Mouse (Mus musculus) gastrocnemius, adult 2 months (tissue): ENCODE measurements around the gene Prdm11. TPM values are rescaled to one million over a fixed set of nuclear protein-coding genes. Genes with fewer than 3 reads are reported as not detected.
A peak's percentile ranks its signal among the peaks of the same experiment; 100 is the strongest.

Experiments used
- DNase-seq: peaks from one replicate; pipeline ENCODE4 v3.0.0; 2022
- H3K27ac ChIP-seq: fragments of 200-600 bp; 2 replicates; pipeline ENCODE4 v1.8.1; 2022; ENCODE audit warnings: mild to moderate bottlenecking
- H3K4me3 ChIP-seq: fragments of 200-600 bp; 2 replicates; pipeline ENCODE4 v1.8.1; 2022; ENCODE audit warnings: mild to moderate bottlenecking, moderate library complexity
- CTCF ChIP-seq: fragments of 200-600 bp; IDR thresholded peaks from 2 replicates; pipeline ENCODE4 v1.8.1; 2022; ENCODE audit warnings: antibody characterized with exemption, mild to moderate bottlenecking, moderate library complexity
- intact Hi-C: fragments of 180-260 bp; cut with DNase I; formaldehyde crosslinking; loops from one replicate; pipeline ENCODE4 v1.15.1; 2025
- total RNA-seq, 2 experiments: library from RNA; stranded (reverse); gene quantifications; 2 replicates each; pipeline ENCODE4 v1.2.3; 2021

The Prdm11 gene
- total RNA-seq, 2 experiments from 2014 or later, result 0.77 to 0.81 TPM

DNA sequence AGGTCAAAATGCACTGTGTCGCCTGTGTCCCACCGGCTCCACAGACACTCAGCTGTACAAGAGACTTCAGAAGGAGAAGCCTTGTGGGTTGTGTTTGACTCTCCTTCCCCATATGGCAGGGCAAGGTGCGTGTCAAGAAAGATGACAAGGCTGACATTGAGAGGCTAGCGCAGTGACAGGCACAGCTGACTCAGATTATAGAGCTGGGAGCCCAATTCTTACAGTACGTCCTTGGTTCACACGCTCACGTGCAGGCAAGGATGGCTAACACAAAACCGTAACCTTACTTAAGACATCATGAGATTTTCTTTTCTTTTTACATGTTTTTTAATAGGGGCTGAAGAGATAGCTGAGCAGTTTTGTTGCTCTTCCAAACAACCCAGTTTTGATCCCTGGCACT lies 28.8 kb downstream of the Prdm11 start:
- no peak for DNase-seq
- Histone ChIP-seq H3K4me3 (no peak overlapping the region), H3K27ac (no peak overlapping the region)
- intact Hi-C loops, result no loop called here
- TF ChIP-seq CTCF, result no peak

DNA sequence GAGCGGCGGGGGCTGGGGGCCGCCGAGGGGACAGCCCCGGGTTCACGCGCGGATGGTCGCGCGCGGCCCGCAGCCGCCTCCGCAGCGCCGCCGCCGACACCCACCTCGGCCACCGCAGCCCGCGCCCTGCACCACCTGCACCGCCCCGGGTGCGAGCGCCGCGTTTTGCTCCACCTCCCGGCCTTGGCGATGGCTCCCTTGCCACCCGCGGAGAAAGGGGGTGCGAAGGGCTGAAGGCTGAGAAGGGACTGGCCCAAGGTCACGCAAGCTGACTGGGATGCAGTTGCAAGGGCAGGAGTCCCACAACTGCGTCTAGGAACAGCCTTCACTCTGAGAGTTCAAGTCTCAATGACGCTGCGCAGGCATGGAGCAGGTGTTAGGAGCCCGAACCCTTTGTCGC lies 30.9 kb downstream of the Prdm11 start:
- Histone ChIP-seq H3K27ac (no peak overlapping the region), H3K4me3 (peak overlapping the region; percentile 69)
- intact Hi-C loops, result no loop called here
- DNase-seq, result no peak
- TF ChIP-seq CTCF, result no peak

DNA sequence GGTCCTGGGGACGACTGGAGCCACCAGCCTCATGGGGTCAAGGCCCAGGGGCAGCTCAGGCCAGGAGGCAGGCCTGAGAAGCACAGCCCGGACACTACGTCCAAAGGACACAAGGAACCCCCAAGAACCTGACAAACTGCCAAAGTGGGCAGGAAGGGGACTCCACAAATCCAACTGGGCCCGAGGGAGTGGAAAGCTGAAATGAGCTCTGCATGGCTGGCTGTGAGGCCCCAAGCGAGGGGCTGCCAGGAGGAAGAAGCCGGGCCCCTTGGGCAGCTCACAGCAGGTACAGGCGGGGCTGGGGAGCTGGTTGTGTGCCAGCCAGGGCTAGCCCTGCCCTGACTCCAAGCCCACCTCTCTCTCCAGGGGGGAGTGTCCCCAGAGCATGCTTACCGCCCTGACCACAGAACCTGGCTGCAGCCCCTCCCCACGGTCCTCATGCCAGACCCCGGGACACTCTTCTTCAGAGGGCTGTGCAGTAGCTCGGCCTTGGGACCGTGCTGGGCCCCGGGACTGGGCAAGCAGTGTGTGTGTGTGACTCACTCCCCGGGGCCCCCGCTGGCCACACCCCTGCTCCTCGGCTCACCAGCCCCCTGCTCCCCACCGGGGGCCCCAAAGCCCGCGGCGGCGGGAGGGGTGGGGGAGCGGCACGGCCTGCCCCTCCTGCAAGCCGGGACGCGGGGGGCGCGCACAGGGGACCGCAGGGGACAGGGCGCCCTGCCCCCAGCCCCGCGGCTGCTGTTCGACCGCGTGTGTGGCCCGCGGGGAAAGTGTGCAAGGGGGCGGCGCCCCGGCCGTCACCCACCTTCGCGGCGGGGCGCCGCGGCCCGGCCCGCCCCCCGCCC lies 31.7 kb downstream of the Prdm11 start:
- Histone ChIP-seq H3K4me3 (peak overlapping the region; percentile 69), H3K27ac (no peak overlapping the region)
- peak; percentile 31 for DNase-seq
- TF ChIP-seq CTCF, result no peak
- intact Hi-C loops, result no loop called here

DNA sequence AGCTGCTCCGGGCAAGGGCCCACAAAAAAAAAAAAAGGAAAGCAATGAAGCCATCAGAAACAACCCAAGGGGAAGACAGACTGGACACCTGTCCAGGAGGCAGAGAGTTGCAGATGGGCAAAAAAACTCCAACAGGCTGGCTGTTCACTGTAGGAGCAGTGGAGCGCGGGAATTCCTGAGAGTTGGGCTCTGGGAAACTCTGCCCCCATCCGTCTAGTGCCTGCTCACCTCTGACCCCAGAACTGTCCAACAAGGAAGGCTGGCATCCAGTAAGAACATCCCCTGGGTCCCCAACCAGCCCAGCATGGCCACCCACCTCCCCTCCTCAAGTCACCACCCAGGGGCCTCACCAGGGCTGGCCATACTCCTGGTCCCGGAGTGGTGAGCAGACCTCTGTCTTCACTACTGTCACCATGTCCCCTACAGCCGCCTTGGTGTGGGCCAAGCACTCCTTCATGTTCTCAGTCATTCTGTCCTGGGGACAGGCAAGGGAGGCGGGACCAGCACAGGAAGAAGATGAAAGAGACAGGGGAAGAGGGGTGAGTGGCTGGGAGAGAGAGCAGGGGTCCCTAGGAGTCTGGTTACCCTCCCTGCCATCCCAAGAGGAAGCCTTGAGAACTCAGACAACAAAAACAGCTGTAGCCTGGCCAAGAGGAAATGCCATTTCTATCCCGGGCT lies 32.4 kb downstream of the Prdm11 start:
- no peak for TF ChIP-seq CTCF
- no peak for DNase-seq
- Histone ChIP-seq H3K4me3 (no peak overlapping the region), H3K27ac (no peak overlapping the region)
- intact Hi-C loops, result no loop called here

DNA sequence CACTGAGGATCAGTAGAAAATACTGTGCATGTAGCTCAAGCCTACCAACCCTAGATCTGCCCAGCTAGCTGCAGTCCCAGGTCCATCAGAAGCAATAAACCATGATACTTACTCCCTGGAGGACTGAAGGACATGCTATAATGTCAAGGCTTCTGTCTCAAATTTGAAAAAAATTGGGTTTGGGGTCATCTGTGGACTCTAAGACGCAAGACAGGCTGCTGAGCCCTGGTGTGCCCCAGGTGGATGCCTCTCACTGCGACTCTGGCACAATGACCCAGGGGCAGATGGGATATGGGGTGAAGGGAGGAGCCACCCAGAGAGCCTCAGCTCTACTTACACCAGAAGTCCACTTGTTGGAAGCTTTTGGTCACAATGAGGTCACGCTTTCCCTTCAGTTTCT lies 33.0 kb downstream of the Prdm11 start:
- Histone ChIP-seq H3K4me3 (no peak overlapping the region), H3K27ac (no peak overlapping the region)
- no peak for TF ChIP-seq CTCF
- intact Hi-C loops, result no loop called here
- no peak for DNase-seq

DNA sequence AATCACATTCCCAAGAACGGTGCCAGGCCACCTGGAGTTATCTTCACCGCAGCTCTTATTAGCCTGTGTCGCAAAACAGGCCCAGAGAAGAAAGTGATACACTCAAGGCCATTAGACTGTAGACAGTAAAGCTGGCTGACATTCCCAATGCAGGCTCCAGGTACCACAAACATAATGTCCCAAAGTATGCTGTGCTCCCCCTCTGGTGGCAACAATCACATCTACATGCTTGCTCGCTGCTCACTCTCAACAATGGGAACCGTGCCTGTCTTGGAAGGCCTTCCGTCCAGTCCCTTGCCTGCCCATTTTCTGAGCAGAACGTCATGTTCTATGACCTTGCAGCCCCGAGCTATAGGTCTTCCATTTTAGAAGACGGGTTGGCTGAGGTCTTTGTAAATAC lies 34.0 kb downstream of the Prdm11 start:
- Histone ChIP-seq H3K27ac (no peak overlapping the region), H3K4me3 (no peak overlapping the region)

DNA sequence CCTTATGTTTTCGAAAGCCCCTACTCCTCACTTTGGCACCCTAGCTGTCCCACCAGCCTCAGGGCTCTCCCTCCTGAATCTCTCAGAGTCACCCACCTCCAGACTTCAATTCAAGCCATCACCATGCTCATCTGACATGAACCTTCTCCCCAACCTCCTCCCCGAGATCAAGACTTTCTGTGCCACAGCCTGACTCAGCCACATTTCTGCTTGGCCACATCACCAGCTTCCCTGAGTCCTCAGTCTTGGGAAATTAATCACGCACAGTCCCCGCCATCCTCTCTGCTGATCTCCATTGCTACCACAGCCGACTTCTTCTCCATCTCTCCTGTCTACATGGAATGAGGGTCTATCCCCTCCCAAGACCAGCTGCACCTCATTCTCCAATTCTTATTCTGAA lies 34.5 kb downstream of the Prdm11 start:
- intact Hi-C loops, result no loop called here
- no peak for DNase-seq
- TF ChIP-seq CTCF, result no peak
- Histone ChIP-seq H3K4me3 (no peak overlapping the region), H3K27ac (no peak overlapping the region)

More for the DNA sequence above, 34.0 kb downstream of the Prdm11 start:
- intact Hi-C loops, result no loop called here
- DNase-seq, result no peak
- peak; percentile 12; the same call in 1 of the 2 replicates for TF ChIP-seq CTCF

DNA sequence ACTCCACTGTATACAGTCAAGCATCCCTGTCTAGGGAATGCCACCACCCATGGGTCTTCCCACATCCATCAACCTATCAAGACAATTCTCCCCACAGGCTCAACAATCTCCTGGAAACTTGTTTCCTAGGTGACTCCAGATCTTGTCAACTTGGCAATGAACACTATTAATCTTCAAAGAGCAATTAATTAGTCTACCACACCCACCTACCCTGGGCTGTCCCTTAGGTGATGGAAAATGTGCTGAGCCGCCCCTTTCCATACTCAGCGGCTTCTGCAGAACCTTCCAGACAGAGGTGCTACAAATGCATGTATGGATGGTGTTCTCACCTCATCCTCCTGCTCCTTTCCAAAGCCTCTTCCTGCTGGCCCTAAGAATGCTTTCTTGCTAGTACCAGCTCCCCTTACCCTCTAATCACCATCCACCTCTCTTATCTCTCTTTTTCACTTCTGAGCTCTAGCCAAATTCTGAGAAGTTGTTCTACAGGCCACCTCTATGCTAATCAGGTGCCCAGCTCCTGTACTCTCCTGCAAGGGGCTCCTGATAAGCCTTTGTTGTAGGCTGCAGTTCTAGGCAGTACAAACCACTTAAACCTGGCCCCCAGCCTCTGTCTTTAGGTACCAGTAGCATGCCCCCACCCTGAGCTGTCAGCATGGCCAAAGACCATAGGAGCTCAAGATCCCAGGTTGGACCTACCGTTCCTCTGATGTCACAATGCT lies 37.8 kb downstream of the Prdm11 start:
- intact Hi-C loops, result no loop called here
- DNase-seq, result no peak
- no peak for TF ChIP-seq CTCF
- no peak overlapping the region for H3K27ac ChIP-seq
- H3K4me3 ChIP-seq, result no peak overlapping the region

DNA sequence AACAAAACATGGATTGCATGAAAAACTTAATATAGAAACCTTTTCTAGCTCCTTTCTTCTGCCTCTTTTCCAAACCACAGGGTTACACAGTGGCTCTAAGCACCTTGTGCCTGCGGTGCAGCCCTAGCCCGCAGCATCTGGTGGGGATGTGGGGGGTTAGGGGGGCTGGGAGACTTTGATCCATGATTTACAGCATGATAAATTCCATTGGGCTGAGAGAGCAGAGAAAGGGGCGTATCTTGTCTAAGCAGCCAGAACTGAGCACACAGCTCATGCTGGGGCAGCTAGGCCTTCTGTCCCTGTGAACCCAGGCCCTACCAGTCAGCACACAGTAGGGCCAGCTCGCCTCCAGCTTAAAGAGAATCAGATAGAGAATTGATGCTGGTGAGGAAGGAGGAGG lies 40.9 kb downstream of the Prdm11 start:
- H3K27ac ChIP-seq, result no peak overlapping the region

DNA sequence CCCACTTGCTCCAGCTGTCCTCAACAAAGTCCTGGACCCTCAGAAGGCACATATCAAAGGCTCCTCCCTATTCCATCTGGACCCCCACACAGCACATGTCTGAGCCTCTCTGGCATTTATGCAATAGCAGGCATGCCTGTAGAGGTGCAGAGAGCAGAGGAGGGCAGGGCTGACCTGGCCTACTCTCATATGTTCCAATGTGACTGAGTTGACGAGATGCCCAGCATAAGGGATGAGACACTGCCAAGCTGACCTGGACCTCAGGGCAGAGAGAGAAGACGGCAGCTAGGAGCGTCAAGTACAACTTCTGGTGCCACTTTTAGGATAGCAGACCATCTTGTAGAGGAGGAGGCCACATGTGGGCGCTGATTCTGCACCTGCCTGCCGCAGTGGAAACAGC lies 54.0 kb downstream of the Prdm11 start:
- peak; percentile 47 for DNase-seq
- Histone ChIP-seq H3K4me3 (no peak overlapping the region), H3K27ac (no peak overlapping the region; the same call in 1 of the 2 replicates)
- TF ChIP-seq CTCF, result no peak
- intact Hi-C loops, result no loop called here

More for the DNA sequence above, 40.9 kb downstream of the Prdm11 start:
- TF ChIP-seq CTCF, result no peak
- DNase-seq, result no peak
- intact Hi-C loops, result no loop called here
- no peak overlapping the region for H3K4me3 ChIP-seq

DNA sequence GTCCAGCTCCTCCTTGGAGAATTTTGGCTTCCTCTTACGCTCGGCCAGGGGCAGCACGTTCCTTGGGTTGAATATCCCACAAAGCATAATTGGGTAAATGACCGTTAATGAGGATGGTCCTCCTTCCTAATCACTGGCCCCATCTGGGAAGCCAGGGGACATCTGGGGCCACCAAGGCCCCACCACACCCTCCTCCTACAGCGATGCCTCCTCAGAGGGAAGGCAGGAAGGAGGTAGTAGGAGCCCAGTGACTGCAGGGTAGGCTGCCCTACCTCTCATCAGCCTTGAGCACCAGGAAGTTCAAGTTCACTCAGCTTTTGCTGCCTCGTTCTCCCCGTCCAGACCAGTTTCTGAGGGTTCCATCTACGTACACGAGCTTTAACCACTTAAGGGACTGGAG lies 56.4 kb downstream of the Prdm11 start:
- no peak for DNase-seq
- TF ChIP-seq CTCF, result no peak
- H3K27ac ChIP-seq, result no peak overlapping the region
- intact Hi-C loops, result no loop called here
- no peak overlapping the region for H3K4me3 ChIP-seq

DNA sequence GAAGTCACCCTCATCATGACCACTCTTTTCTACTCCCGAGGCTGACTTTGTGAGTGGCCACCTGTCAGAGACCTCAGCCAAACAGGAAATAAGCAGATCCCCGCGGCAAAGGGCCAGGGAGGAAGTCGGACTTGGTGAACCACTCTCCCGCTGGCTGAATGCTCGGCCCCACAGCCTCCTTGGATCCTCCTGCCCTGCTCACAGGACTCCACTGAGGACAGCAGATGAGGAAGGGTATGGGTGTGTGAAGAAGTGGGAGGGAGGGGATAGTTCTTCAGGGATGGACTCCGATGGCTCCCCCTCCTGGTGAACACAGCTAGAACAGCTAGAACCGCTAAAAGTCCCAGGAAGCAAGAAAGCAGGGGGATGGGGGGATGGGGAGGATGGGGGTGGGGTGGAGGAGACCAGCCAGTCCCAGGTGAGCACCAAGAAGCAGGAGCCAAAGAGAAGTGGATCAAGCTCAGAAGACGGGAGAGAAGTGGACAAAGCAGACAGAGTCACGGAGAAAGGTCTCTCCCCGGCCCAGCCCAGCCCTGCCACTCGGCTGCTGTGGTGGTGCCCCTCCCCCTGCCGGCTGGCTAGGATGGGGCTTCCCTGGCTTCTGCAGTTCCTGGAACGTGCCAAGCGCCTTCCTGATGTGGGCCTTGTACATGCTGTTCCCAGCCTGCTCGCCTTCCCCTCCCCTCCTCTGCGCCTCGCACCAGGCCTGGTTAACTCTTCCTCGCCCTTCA lies 57.9 kb downstream of the Prdm11 start:
- H3K4me3 ChIP-seq, result peak overlapping the region; percentile 51
- peak overlapping the region; percentile 70 for H3K27ac ChIP-seq
- DNase-seq, result peak; percentile 85
- peak; percentile 37 for TF ChIP-seq CTCF
- intact Hi-C loops, result no loop called here
